Mouse (Mus musculus) G1E (cell line): ENCODE data around the gene Triap1. TPM values are rescaled to one million over a fixed set of nuclear protein-coding genes. Genes with fewer than 3 reads are reported as not detected.

Source experiments
- ATAC-seq: 2 replicates; pipeline ENCODE4 v1.8.0; 2016; ENCODE audit warnings: mild to moderate bottlenecking; ENCODE audit not compliant: insufficient number of reproducible peaks, poor library complexity, low FRiP score, severe bottlenecking; ENCODE audit errors: extremely low read depth
- DNase-seq: peaks from one replicate; pipeline ENCODE4 v3.0.0; 2012; ENCODE audit warnings: low spot score
- H3K27me3 ChIP-seq: 2 replicates; pipeline ENCODE4 v1.6.1; 2012; ENCODE audit warnings: mild to moderate bottlenecking, low read length, inconsistent platforms; ENCODE audit not compliant: insufficient read depth
- H3K36me3 ChIP-seq: replicated peaks from 2 replicates; pipeline ENCODE3; 2012; ENCODE audit warnings: mild to moderate bottlenecking, inconsistent platforms
- H3K4me1 ChIP-seq: 2 replicates; pipeline ENCODE4 v1.6.1; 2012; ENCODE audit warnings: low read depth, low read length, inconsistent platforms, mixed read lengths; ENCODE audit not compliant: insufficient read depth
- H3K4me3 ChIP-seq: 2 replicates; pipeline ENCODE4 v1.5.1; 2012; ENCODE audit warnings: low read depth, mild to moderate bottlenecking, inconsistent platforms, low read length, moderate library complexity, mixed read lengths
- H3K9me3 ChIP-seq: replicated peaks from 2 replicates; pipeline ENCODE4 v1.6.1; 2012; ENCODE audit warnings: inconsistent platforms
- CTCF ChIP-seq: IDR thresholded peaks from 2 replicates; pipeline ENCODE4 v1.5.1; 2012; ENCODE audit warnings: low read depth, low read length, inconsistent platforms, mixed read lengths
- GATA1 ChIP-seq: IDR thresholded peaks from 2 replicates; pipeline ENCODE4 v1.6.1; 2012; ENCODE audit warnings: borderline replicate concordance, low read length, inconsistent platforms, mixed read lengths
- GATA2 ChIP-seq: IDR thresholded peaks from 2 replicates; pipeline ENCODE4 v1.6.1; 2012; ENCODE audit warnings: low read depth, low read length, inconsistent platforms, borderline replicate concordance
- POLR2AphosphoS5 ChIP-seq: IDR thresholded peaks from 2 replicates; pipeline ENCODE4 v1.6.1; 2012; ENCODE audit warnings: low read depth, low read length, inconsistent platforms; ENCODE audit not compliant: insufficient replicate concordance
- TAL1 ChIP-seq: conservative IDR thresholded peaks from 2 replicates; pipeline ENCODE4 v1.6.1; 2012; ENCODE audit warnings: low read depth, low read length, inconsistent platforms, mixed read lengths
- polyA plus RNA-seq: library from polyadenylated mRNA; stranded (reverse); fragments of >175 nt; gene quantifications from 2 replicates; pipeline ENCODE4 v1.2.3, GENCODE M21; 2012
- total RNA-seq, 2 experiments: library from RNA; stranded (forward) in 1 of 2; stranded (reverse) in 1 of 2; fragments of 200-1000 nt in 1 of 2; fragments of >200 nt in 1 of 2; fragmentation: Nextera tagmentation in 1 of 2; gene quantifications; 2 replicates each; pipeline ENCODE4 v1.2.3; 2014 to 2017

Triap1 gene
- total and polyA plus RNA-seq, 3 experiments: 14.1 to 47.0 (median 31.8) TPM

- TF ChIP-seq CTCF (no peak), GATA2 (no peak), POLR2AphosphoS5 (no peak), GATA1 (no peak), TAL1 (no peak)
- Histone ChIP-seq H3K27me3 (no peaks in the 10 kb centered on the region), H3K4me1 (peaks cover 48% of the 10 kb centered on the region), H3K36me3 (no peaks in the 10 kb centered on the region), H3K9me3 (no peaks in the 10 kb centered on the region), H3K4me3 (peak overlapping the region; percentile 33; the same call in 1 of the 2 replicates)
- no peak for DNase-seq
- ATAC-seq: no peak
Measured at GRCm38 (mm10) chr5:115317645-115318328, 23.2 kb upstream of the Triap1 start.

GRCm38 (mm10) chr5:115319004-115319940 lies 21.8 kb upstream of the Triap1 start:
- H3K27me3 ChIP-seq: no peaks in the 10 kb centered on the region
- ATAC-seq: peak; percentile 57
- peaks cover 35% of the 10 kb centered on the region for H3K4me1 ChIP-seq
- DNase-seq: peak; percentile 81
- no peak for TF ChIP-seq POLR2AphosphoS5
- TF ChIP-seq GATA2: no peak
- no peak for TF ChIP-seq GATA1
- TF ChIP-seq TAL1: no peak
- TF ChIP-seq CTCF: no peak
- peak overlapping the region; percentile 70 for H3K4me3 ChIP-seq
- no peaks in the 10 kb centered on the region for H3K9me3 ChIP-seq
- peaks cover 6% of the 10 kb centered on the region for H3K36me3 ChIP-seq

GRCm38 (mm10) chr5:115326256-115326831 lies 14.7 kb upstream of the Triap1 start:
- H3K9me3 ChIP-seq: no peaks in the 10 kb centered on the region
- no peak for DNase-seq
- no peaks in the 10 kb centered on the region for H3K27me3 ChIP-seq
- no peak for ATAC-seq
- TF ChIP-seq POLR2AphosphoS5: no peak
- no peak for TF ChIP-seq GATA1
- TF ChIP-seq TAL1: no peak
- TF ChIP-seq GATA2: no peak
- TF ChIP-seq CTCF: no peak
- H3K4me1 ChIP-seq: peaks cover 40% of the 10 kb centered on the region
- peaks cover 38% of the 10 kb centered on the region for H3K36me3 ChIP-seq
- H3K4me3 ChIP-seq: peak overlapping the region; percentile 97

- DNase-seq (peak; percentile 87), ATAC-seq (peak; percentile 77)
- Histone ChIP-seq H3K9me3 (no peaks in the 10 kb centered on the region), H3K27me3 (no peaks in the 10 kb centered on the region), H3K36me3 (peaks cover 45% of the 10 kb centered on the region), H3K4me1 (peaks cover 44% of the 10 kb centered on the region), H3K4me3 (peak within 1 kb of the TSS; percentile 97)
- TF ChIP-seq GATA1 (no peak), GATA2 (no peak), TAL1 (no peak), CTCF (no peak), POLR2AphosphoS5 (no peak)
Measured at GRCm38 (mm10) chr5:115326875-115327609, 14.0 kb upstream of the Triap1 start, which contains the start of gene Srsf9. Srsf9 (plus strand) TSS chr5:115327177.

GRCm38 (mm10) chr5:115327610-115328548 lies 13.1 kb upstream of the Triap1 start:
- no peaks in the 10 kb centered on the region for H3K9me3 ChIP-seq
- peaks cover 53% of the 10 kb centered on the region for H3K36me3 ChIP-seq
- TF ChIP-seq TAL1: no peak
- no peak for TF ChIP-seq GATA2
- no peak for TF ChIP-seq POLR2AphosphoS5
- no peak for TF ChIP-seq GATA1
- no peak for TF ChIP-seq CTCF
- peak overlapping the region; percentile 97 for H3K4me3 ChIP-seq
- peaks cover 52% of the 10 kb centered on the region for H3K4me1 ChIP-seq
- ATAC-seq (no peak), DNase-seq (peak; percentile 44)
- H3K27me3 ChIP-seq: no peaks in the 10 kb centered on the region
